Mouse (Mus musculus) testis, postnatal 14 days (tissue): ENCODE data around the gene Zyx.

Experiments used
- DNase-seq: peaks from one replicate; pipeline ENCODE4 v3.0.0; 2021; ENCODE audit warnings: low spot score

Zyx gene

GRCm38 (mm10) chr6:42398285-42398684 lies 48.9 kb downstream of the Zyx start:
- no peak for DNase-seq

GRCm38 (mm10) chr6:42398998-42399397 lies 49.6 kb downstream of the Zyx start:
- no peak for DNase-seq

DNA sequence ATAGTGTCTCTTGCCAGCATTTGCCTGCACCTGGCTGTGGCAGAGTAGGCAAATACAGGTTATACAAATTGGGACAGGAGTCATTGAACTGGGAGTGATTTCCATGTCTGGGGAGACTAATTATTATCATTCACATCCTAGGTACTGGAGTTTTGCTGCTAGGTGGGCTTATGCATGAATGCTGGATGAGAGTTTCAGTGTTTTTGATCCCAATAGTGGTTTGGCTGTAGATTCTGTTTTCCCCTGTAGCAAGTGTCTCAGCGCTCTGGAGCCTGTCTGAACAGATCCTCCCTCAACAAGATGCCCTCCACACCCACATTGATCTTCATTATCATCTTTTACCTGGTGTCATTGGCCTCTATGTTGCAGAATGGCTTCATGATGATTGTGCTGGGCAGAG lies 50.5 kb downstream of the Zyx start, which contains the start of gene Tas2r143:
TSS of gene Tas2r143 (plus strand) at position 301 of the 400 bp plus-strand sequence.
- DNase-seq = no peak

DNA sequence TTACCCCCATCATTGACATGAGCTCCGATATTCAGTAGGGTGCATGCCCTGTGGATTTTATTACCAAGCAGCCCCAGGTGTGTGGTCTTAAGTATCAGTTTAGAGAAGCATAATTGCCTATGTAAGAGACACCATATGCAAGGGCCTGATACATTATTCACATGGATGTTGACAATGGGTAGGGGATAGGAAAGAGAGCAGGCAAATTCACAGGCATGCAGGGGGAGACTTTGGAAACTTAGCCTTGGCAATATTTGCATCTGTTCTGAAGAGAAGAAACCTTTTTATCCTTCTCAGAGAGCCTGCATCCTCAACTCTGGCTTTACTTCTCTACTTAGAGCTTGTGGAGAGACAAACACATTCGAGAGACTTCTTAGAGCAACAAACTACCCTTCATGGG lies 55.7 kb downstream of the Zyx start, which contains the start of gene Tas2r135:
TSS of gene Tas2r135 (plus strand) at position 301 of the 400 bp plus-strand sequence.
- no peak for DNase-seq
